Comparison of ENCODE assay signal across 8 mouse cellular contexts in genomic region chr6:51591844-51592243, GRCm38 (mm10).
A peak's percentile ranks its signal among the peaks of the same experiment; 100 is the strongest.
DNase-seq lines count a peak whose midpoint lies in the region; ATAC-seq and TF ChIP-seq lines count a peak whose summit lies in the region.

No protein-coding gene starts in this region.

- H3K27me3 ChIP-seq in heart, postnatal 0 days (ENCODE audit: control insufficient read depth, insufficient read depth, low read length), result no peaks in the 10 kb centered on the region
- no peaks in the 10 kb centered on the region; the same call in 1 of the 2 replicates for H3K27me3 ChIP-seq in forebrain, embryonic 13.5 days
- peaks cover 9% of the 10 kb centered on the region; the same call in 1 of the 2 replicates for H3K27me3 ChIP-seq in limb, embryonic 15.5 days

- ATAC-seq in heart, postnatal 0 days (ENCODE audit: insufficient read depth, low read depth), result no peak
- ATAC-seq in forebrain, embryonic 13.5 days, result no peak
- no peak for ATAC-seq in limb, embryonic 15.5 days (ENCODE audit: insufficient number of reproducible peaks, low FRiP score, low TSS enrichment, low read depth)
- no peak for ATAC-seq in cerebellum, adult (ENCODE audit: insufficient number of reproducible peaks, low FRiP score, low TSS enrichment)

- 79% methylated on average over 3 of the region's 3 CpGs for WGBS in heart, postnatal 0 days
- 5% methylated on average over 3 of the region's 3 CpGs for WGBS in forebrain, embryonic 13.5 days
- WGBS in limb, embryonic 15.5 days, result 50% methylated on average over 3 of the region's 3 CpGs

- H3K9me3 ChIP-seq in heart, postnatal 0 days (replicated peaks; ENCODE audit: control insufficient read depth, low read length), result no peaks in the 10 kb centered on the region
- H3K9me3 ChIP-seq in forebrain, embryonic 13.5 days (replicated peaks), result no peaks in the 10 kb centered on the region
- H3K9me3 ChIP-seq in limb, embryonic 15.5 days, result no peaks in the 10 kb centered on the region

- peaks cover 5% of the 10 kb centered on the region; the same call in 1 of the 2 replicates for H3K36me3 ChIP-seq in heart, postnatal 0 days (replicated peaks; ENCODE audit: control insufficient read depth, insufficient read depth, low read length)
- no peaks in the 10 kb centered on the region for H3K36me3 ChIP-seq in forebrain, embryonic 13.5 days (ENCODE audit: poor library complexity, severe bottlenecking)
- no peaks in the 10 kb centered on the region for H3K36me3 ChIP-seq in limb, embryonic 15.5 days

- no peak for TF ChIP-seq POLR2A in cortical plate, adult 2 months (IDR thresholded peaks at IDR 0.05; ENCODE audit: extremely low read depth, insufficient read depth, low read length)

- peaks cover 7% of the 10 kb centered on the region for H3K4me1 ChIP-seq in heart, postnatal 0 days (ENCODE audit: control insufficient read depth, insufficient read depth)
- peaks cover 3% of the 10 kb centered on the region; the same call in 1 of the 2 replicates for H3K4me1 ChIP-seq in cortical plate, adult 2 months (ENCODE audit: control insufficient read depth, insufficient read depth, low read length)
- peaks cover 33% of the 10 kb centered on the region for H3K4me1 ChIP-seq in forebrain, embryonic 13.5 days
- H3K4me1 ChIP-seq in limb, embryonic 15.5 days, result peaks cover 9% of the 10 kb centered on the region

- no peak overlapping the region for H3K4me3 ChIP-seq in heart, postnatal 0 days (ENCODE audit: low read depth, low read length)
- H3K4me3 ChIP-seq in cortical plate, adult 2 months (ENCODE audit: insufficient read depth, low read length), result peak overlapping the region; percentile 26; the same call in 1 of the 2 replicates
- peak overlapping the region; percentile 49 for H3K4me3 ChIP-seq in forebrain, embryonic 13.5 days
- peak overlapping the region; percentile 40; the same call in 1 of the 2 replicates for H3K4me3 ChIP-seq in limb, embryonic 15.5 days

- intact Hi-C loops in heart, postnatal 25 days (cut with DNase I), result no loop called here

- H3K4me2 ChIP-seq in heart, postnatal 0 days (ENCODE audit: low read depth, low read length), result peak overlapping the region; percentile 64; the same call in 1 of the 2 replicates
- H3K4me2 ChIP-seq in forebrain, embryonic 13.5 days, result peak overlapping the region; percentile 85
- H3K4me2 ChIP-seq in limb, embryonic 15.5 days, result peak overlapping the region; percentile 93

- TF ChIP-seq CTCF in heart, postnatal 0 days (IDR thresholded peaks at IDR 0.05; ENCODE audit: low read depth), result no peak
- no peak for TF ChIP-seq CTCF in cortical plate, adult 2 months (IDR thresholded peaks at IDR 0.05; ENCODE audit: extremely low read depth, insufficient read depth, low read length)

- no peak overlapping the region for H3K9ac ChIP-seq in heart, postnatal 0 days (replicated peaks; ENCODE audit: low read depth, low read length)
- peak overlapping the region; percentile 81 for H3K9ac ChIP-seq in forebrain, embryonic 13.5 days
- no peak overlapping the region for H3K9ac ChIP-seq in limb, embryonic 15.5 days

- no peak for DNase-seq in heart, postnatal 0 days (ENCODE audit: low spot score)
- no peak for DNase-seq in heart, postnatal 25 days (ENCODE audit: low spot score)
- DNase-seq in layer of hippocampus, adult 9-10 months (ENCODE audit: low spot score), result no peak
- DNase-seq in adrenal gland, postnatal 25 days, result no peak

- H3K27ac ChIP-seq in heart, postnatal 0 days (ENCODE audit: low read depth), result no peak overlapping the region
- H3K27ac ChIP-seq in cortical plate, adult 2 months (ENCODE audit: insufficient read depth, low read length), result peak overlapping the region; percentile 95
- H3K27ac ChIP-seq in forebrain, embryonic 13.5 days, result peak overlapping the region; percentile 97
- H3K27ac ChIP-seq in limb, embryonic 15.5 days, result no peak overlapping the region

- no peak for TF ChIP-seq EP300 in heart, postnatal 0 days (IDR thresholded peaks at IDR 0.05; ENCODE audit: low read depth)

Comparison
In these comparisons a context has a peak if more than half of its experiments do, and no peak if none do; other contexts are left out.
1. H3K27ac ChIP-seq: peak in cortical plate, adult 2 months (single experiment) and forebrain, embryonic 13.5 days (single experiment); none in heart, postnatal 0 days (single experiment) and limb, embryonic 15.5 days (single experiment).
2. Peak in every context shown above with its lines, with median percentiles within 50 percentile points of each other: H3K4me2 ChIP-seq.